Mouse (Mus musculus) megakaryocyte-erythroid progenitor cell, adult 5 weeks (primary cell): ENCODE results near the gene Olfr116. TPM values are rescaled to one million over a fixed set of nuclear protein-coding genes. Genes with fewer than 3 reads are reported as not detected.

Source experiments
- polyA plus RNA-seq: library from polyadenylated mRNA; stranded (reverse); fragments of >175 nt; gene quantifications from 2 replicates; pipeline ENCODE4 v1.2.3, GENCODE M21; 2012

Olfr116 gene
- polyA plus RNA-seq = not detected in 2 replicates

GRCm38 (mm10) chr17:37627009-37627408, at the start of gene Olfr116, which contains the start of gene Olfr115:
Gene Olfr116 (minus strand): TSS chr17:37627199.
Gene Olfr115 (minus strand): TSS chr17:37627109.

DNA sequence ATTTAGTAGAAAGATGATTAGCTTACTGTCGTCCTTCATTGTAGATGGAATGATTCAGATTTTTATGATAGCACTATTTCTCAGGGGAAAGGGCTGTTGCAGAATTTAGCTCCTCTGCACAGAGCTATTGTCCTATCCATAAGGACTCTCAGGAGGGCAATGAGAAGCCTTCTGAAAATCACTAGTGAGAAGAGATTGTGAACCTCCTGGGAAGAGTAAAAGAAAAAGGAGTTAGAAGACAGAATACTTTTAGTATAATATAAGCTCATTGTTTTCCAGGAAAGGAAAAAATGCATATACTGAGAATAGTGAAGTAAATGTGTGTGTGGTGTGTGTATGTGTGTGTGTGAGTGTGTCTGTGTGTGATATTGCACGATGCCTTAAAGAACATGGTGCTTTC, 39.7 kb upstream of the Olfr116 start, which contains the start of gene Olfr118:
Gene Olfr118, plus strand, starts transcription at position 301 of the 400 bp plus-strand sequence.

GRCm38 (mm10) chr17:37663682-37664081, 36.7 kb upstream of the Olfr116 start, which contains the start of gene Olfr117:
Gene Olfr117 (minus strand): TSS chr17:37663782.

GRCm38 (mm10) chr17:37592643-37593042, 34.4 kb downstream of the Olfr116 start, which contains the start of gene Olfr114:
Gene Olfr114 (minus strand): TSS chr17:37592743.

GRCm38 (mm10) chr17:37577563-37577962, 49.4 kb downstream of the Olfr116 start, which contains the start of gene Olfr113:
Gene Olfr113 (minus strand): TSS chr17:37577663.

Other genes starting within 250 kb of the Olfr116 start
- 0.03 TPM in 1 of 2 replicates, not detected in the other for gene Olfr105-ps, start 248.2 kb downstream of the Olfr116 start, polyA plus RNA-seq
- not detected in 2 replicates for gene Olfr106-ps, start 236.8 kb downstream of the Olfr116 start, polyA plus RNA-seq
- gene Olfr107, start 228.0 kb downstream of the Olfr116 start, polyA plus RNA-seq = not detected in 2 replicates
- not detected in 2 replicates for gene Olfr108, start 181.7 kb downstream of the Olfr116 start, polyA plus RNA-seq
- not detected in 2 replicates for gene Olfr109, start 168.3 kb downstream of the Olfr116 start, polyA plus RNA-seq
- not detected in 2 replicates for gene H2-M2, start 143.6 kb downstream of the Olfr116 start, polyA plus RNA-seq
- gene Olfr110, start 134.7 kb downstream of the Olfr116 start, polyA plus RNA-seq = not detected in 2 replicates
- not detected in 2 replicates for gene Olfr111, start 119.2 kb downstream of the Olfr116 start, polyA plus RNA-seq
- not detected in 2 replicates for gene Olfr112, start 57.7 kb downstream of the Olfr116 start, polyA plus RNA-seq
- not detected in 2 replicates for gene Olfr113, start 49.5 kb downstream of the Olfr116 start, polyA plus RNA-seq
- not detected in 2 replicates for gene Olfr114, start 34.5 kb downstream of the Olfr116 start, polyA plus RNA-seq
- not detected in 2 replicates for gene Olfr115, start 90 bp downstream of the Olfr116 start, polyA plus RNA-seq
- not detected in 2 replicates for gene Olfr117, start 36.6 kb upstream of the Olfr116 start, polyA plus RNA-seq
- gene Olfr118, start 39.8 kb upstream of the Olfr116 start, polyA plus RNA-seq = not detected in 2 replicates
- gene Olfr119, start 69.4 kb upstream of the Olfr116 start, polyA plus RNA-seq = not detected in 2 replicates
- not detected in 2 replicates for gene Olfr120, start 94.6 kb upstream of the Olfr116 start, polyA plus RNA-seq
- gene Olfr121, start 121.7 kb upstream of the Olfr116 start, polyA plus RNA-seq = not detected in 2 replicates
- not detected in 2 replicates for gene Olfr122, start 141.4 kb upstream of the Olfr116 start, polyA plus RNA-seq
- gene Olfr123, start 166.3 kb upstream of the Olfr116 start, polyA plus RNA-seq = not detected in 2 replicates
- gene Olfr124, start 172.7 kb upstream of the Olfr116 start, polyA plus RNA-seq = not detected in 2 replicates
- gene Olfr125, start 205.8 kb upstream of the Olfr116 start, polyA plus RNA-seq = not detected in 2 replicates
- gene Olfr126, start 220.3 kb upstream of the Olfr116 start, polyA plus RNA-seq = 0.04 TPM in 1 of 2 replicates, not detected in the other